ENCODE assay signal across 9 mouse cellular contexts in genomic region chr2:180346820-180347497, GRCm38 (mm10). TPM values are rescaled to one million over a fixed set of nuclear protein-coding genes. Genes with fewer than 3 reads are reported as not detected.
DNase-seq lines count a peak whose midpoint lies in the region; ATAC-seq lines count a peak whose summit lies in the region.
"Had no signal": no experiment of that assay in that cellular context is flagged by ENCODE, and none has a peak within 500 bp of the region (broad histone marks: within the 10 kb centered on the region; RNA-seq: fewer than 3 reads in every experiment).

No protein-coding gene starts in this region.

- peak overlapping the region; percentile 17; the same call in 1 of the 2 replicates for H3K9ac ChIP-seq in forebrain, embryonic 14.5 days (ENCODE audit: low read length)
- H3K9ac ChIP-seq in neural tube, embryonic 15.5 days (replicated peaks): no peak overlapping the region

- H3K27ac ChIP-seq in forebrain, embryonic 14.5 days (ENCODE audit: low read depth, low read length): no peak overlapping the region
- H3K27ac ChIP-seq in neural tube, embryonic 15.5 days (replicated peaks): no peak overlapping the region

- no peaks in the 10 kb centered on the region for H3K4me1 ChIP-seq in forebrain, embryonic 14.5 days (ENCODE audit: control insufficient read depth, insufficient read depth, low read length)
- peaks cover 2% of the 10 kb centered on the region; the same call in 1 of the 2 replicates for H3K4me1 ChIP-seq in neural tube, embryonic 15.5 days

- H3K4me2 ChIP-seq in forebrain, embryonic 14.5 days (ENCODE audit: low read length): no peak overlapping the region
- H3K4me2 ChIP-seq in neural tube, embryonic 15.5 days: no peak overlapping the region

- H3K9me3 ChIP-seq in forebrain, embryonic 14.5 days (replicated peaks; ENCODE audit: control insufficient read depth, low read length): no peaks in the 10 kb centered on the region
- no peaks in the 10 kb centered on the region for H3K9me3 ChIP-seq in neural tube, embryonic 15.5 days (replicated peaks)

- H3K4me3 ChIP-seq in forebrain, embryonic 14.5 days (ENCODE audit: low read depth, low read length): no peak overlapping the region
- no peak overlapping the region for H3K4me3 ChIP-seq in neural tube, embryonic 15.5 days (replicated peaks)

- intact Hi-C loops in heart, postnatal 25 days (cut with DNase I): loop anchor here (1.0 kb wide), 1 partner anchor 72 kb away; no protein-coding TSS in a partner anchor

- ATAC-seq in cerebellum, adult (ENCODE audit: insufficient number of reproducible peaks, low FRiP score, low TSS enrichment): peak; percentile 41; the same call in 1 of the 2 replicates
- ATAC-seq in forebrain, embryonic 14.5 days: peak; percentile 57
- peak; percentile 68; the same call in 1 of the 2 replicates for ATAC-seq in neural tube, embryonic 15.5 days (ENCODE audit: low FRiP score)

- no peaks in the 10 kb centered on the region for H3K36me3 ChIP-seq in forebrain, embryonic 14.5 days (ENCODE audit: control insufficient read depth, insufficient read depth, low read length)
- no peaks in the 10 kb centered on the region for H3K36me3 ChIP-seq in neural tube, embryonic 15.5 days

- no peaks in the 10 kb centered on the region for H3K27me3 ChIP-seq in forebrain, embryonic 14.5 days (replicated peaks; ENCODE audit: control insufficient read depth, insufficient read depth, low read length)
- H3K27me3 ChIP-seq in neural tube, embryonic 15.5 days (replicated peaks): no peaks in the 10 kb centered on the region; the same call in 1 of the 2 replicates

- WGBS in forebrain, embryonic 14.5 days: 30% methylated on average over 9 of the region's 9 CpGs
- 27% methylated on average over 9 of the region's 9 CpGs for WGBS in large intestine, adult 2 months
- 31% methylated on average over 9 of the region's 9 CpGs for WGBS in neural tube, embryonic 15.5 days

- peak; percentile 83 for DNase-seq in ES-CJ7 (ENCODE audit: low read depth, low spot score)
- DNase-seq in forebrain, embryonic 14.5 days (ENCODE audit: low spot score): peak; percentile 88
- DNase-seq in heart, postnatal 25 days (ENCODE audit: low spot score): peak; percentile 64
- DNase-seq in large intestine, adult 2 months (ENCODE audit: low read depth, low spot score): peak; percentile 54
- DNase-seq in lung, adult 18-20 months: peak; percentile 78 to 81
- DNase-seq in testis, postnatal 10 days (ENCODE audit: low spot score): peak; percentile 84

RNA-seq across cellular contexts. Expression of gene Gata5, which starts 12.5 kb away (rescaled TPM):
- not detected in 2 replicates for polyA plus RNA-seq in forebrain, embryonic 14.5 days (2014; fragmentation: Nextera tagmentation; extraction: Ambion mirVana)
- 1 to 10 TPM in 1 of 2 experiments, under 1 TPM in 1; 0.98 to 1.1 TPM for total RNA-seq in heart, postnatal 25 days (2021)
- 47.8 and 62.6 TPM in 2 replicates for polyA plus RNA-seq in large intestine, adult 2 months (2012; rRNA removed)
- polyA plus RNA-seq in neural tube, embryonic 15.5 days (2015; fragmentation: Nextera tagmentation; extraction: Ambion mirVana): 0.04 and 0.14 TPM in 2 replicates

RNA-seq across cellular contexts. Expression of gene Rbbp8nl, which starts 57.3 kb away (rescaled TPM):
- not detected in 2 replicates for polyA plus RNA-seq in forebrain, embryonic 14.5 days (2014; fragmentation: Nextera tagmentation; extraction: Ambion mirVana)
- total RNA-seq in heart, postnatal 25 days (2021): not detected
- 1.5 TPM in 2 replicates for polyA plus RNA-seq in large intestine, adult 2 months (2012; rRNA removed)
- 0.40 TPM in 1 of 2 replicates, not detected in the other for polyA plus RNA-seq in neural tube, embryonic 15.5 days (2015; fragmentation: Nextera tagmentation; extraction: Ambion mirVana)
- polyA plus RNA-seq: liver, embryonic 16.5 days had no signal

Comparison
In these comparisons a context has a peak if more than half of its experiments do, and no peak if none do; other contexts are left out.
1. RNA of gene Gata5, which starts 12.5 kb away (polyA plus RNA-seq): 47.8 to 62.6 TPM in large intestine, adult 2 months; 0.04 to 0.14 TPM in neural tube, embryonic 15.5 days and not detected in forebrain, embryonic 14.5 days; every median in the first group is over 10 times any median in the second.
2. Peak in every context shown above with its lines, with median percentiles within 50 percentile points of each other: DNase-seq and ATAC-seq.